Mouse (Mus musculus) kidney, embryonic 16.5 days (tissue): ENCODE results near the gene Ufd1. TPM values are rescaled to one million over a fixed set of nuclear protein-coding genes. Genes with fewer than 3 reads are reported as not detected.

ENCODE experiments used
- ATAC-seq: fragments of 200-750 bp; cut with Nextera tagmentation; 2 replicates; pipeline ENCODE4 v1.8.0; 2017; ENCODE audit warnings: moderate TSS enrichment; ENCODE audit not compliant: low FRiP score, low TSS enrichment
- H3K27ac ChIP-seq: fragments of 300-500 bp; sonication (generic); 2 replicates; pipeline ENCODE4 v1.5.1; 2014; ENCODE audit warnings: low read length
- H3K27me3 ChIP-seq: fragments of 300-500 bp; sonication (generic); 2 replicates; pipeline ENCODE4 v1.6.1; 2014; ENCODE audit warnings: low read length, control low read depth, mixed read lengths; ENCODE audit not compliant: insufficient read depth
- H3K36me3 ChIP-seq: fragments of 300-500 bp; sonication (generic); 2 replicates; pipeline ENCODE4 v1.6.1; 2014; ENCODE audit warnings: low read length, control low read depth, mixed read lengths; ENCODE audit not compliant: insufficient read depth
- H3K4me1 ChIP-seq: fragments of 300-500 bp; sonication (generic); 2 replicates; pipeline ENCODE4 v1.6.1; 2014; ENCODE audit warnings: low read length, control low read depth, mixed read lengths; ENCODE audit not compliant: insufficient read depth
- H3K4me2 ChIP-seq: fragments of 300-500 bp; sonication (generic); replicated peaks from 2 replicates; pipeline ENCODE4 v1.6.1; 2014; ENCODE audit warnings: low read depth, low read length
- H3K4me3 ChIP-seq: fragments of 300-500 bp; sonication (generic); 2 replicates; pipeline ENCODE4 v1.5.1; 2014; ENCODE audit warnings: mild to moderate bottlenecking, low read length
- H3K9ac ChIP-seq: fragments of 300-500 bp; sonication (generic); replicated peaks from 2 replicates; pipeline ENCODE4 v1.6.1; 2014; ENCODE audit warnings: low read length
- H3K9me3 ChIP-seq: fragments of 300-500 bp; sonication (generic); 2 replicates; pipeline ENCODE4 v1.6.1; 2016; ENCODE audit warnings: low read length, control low read depth
- WGBS: fragments of 180-500 bp; shearing (Covaris S2); extraction: QIAGEN DNeasy Blood & Tissue Kit; methylation state at CpG from one replicate; pipeline ENCODE4 v1.1.7; 2014; 5-methylcytosine and 5-hydroxymethylcytosine counted together
- polyA plus RNA-seq: library from polyadenylated mRNA; unstranded; fragments of >200 nt; fragmentation: Nextera tagmentation; extraction: Ambion mirVana; gene quantifications from 2 replicates; pipeline ENCODE4 v1.2.1, GENCODE M21; 2015

Gene Ufd1
- 83.0 and 89.8 TPM in 2 replicates for polyA plus RNA-seq

DNA sequence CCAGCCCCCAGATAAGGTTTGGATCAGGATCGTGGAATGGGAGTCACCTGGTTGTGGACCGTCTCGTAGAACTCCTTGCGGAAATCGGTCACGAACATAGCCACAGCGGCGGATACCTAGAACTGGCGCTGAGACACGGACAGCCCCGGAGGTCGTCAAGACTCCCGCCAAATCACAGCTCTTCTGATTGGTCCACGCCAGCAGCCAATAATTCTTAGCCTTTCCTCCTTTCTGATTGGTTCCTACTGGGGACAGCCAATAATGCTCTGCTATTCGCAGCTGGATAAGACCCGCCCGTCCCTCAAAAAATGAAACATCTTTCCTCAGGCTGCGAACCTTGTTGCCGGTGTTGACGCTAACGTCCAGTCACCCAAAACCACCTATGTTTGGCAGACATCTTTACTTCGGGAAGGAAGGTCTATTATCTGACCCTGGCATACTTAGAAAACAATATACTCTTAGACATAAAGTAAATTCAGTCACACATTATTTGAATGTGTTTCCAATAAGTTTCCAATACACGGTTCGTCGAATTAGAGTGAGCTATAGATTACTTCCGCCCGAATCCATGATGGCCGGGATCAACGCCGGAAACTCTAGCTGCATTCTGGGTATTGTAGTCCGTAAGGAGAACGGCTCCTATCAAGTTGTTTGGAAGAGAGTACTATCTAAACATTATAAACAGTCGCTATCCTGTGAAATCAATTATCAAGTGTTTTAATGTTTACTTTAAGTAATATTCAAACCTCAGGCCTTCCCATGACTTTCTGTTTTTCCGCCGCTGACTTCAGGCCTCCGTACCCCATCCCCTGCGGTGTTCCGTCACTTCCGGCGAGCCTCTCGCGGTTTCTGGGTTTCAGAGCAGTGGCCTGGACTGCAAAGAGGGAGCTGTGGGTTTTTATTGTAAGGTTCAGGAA, at the start of gene Ufd1, which contains the start of gene Cdc45:
Gene Ufd1 (plus strand): TSS at position 312 of the 917 bp plus-strand sequence.
Gene Cdc45 (minus strand): TSS at position 520 of the 917 bp plus-strand sequence.
- under 1% methylated on average over 42 of the region's 42 CpGs for WGBS
- peak within 1 kb of the TSS; percentile 88 for H3K4me2 ChIP-seq
- H3K9ac ChIP-seq: peak within 1 kb of the TSS; percentile 91
- no peaks in the 10 kb centered on the region for H3K9me3 ChIP-seq
- ATAC-seq: peak; percentile 96
- H3K36me3 ChIP-seq: peaks cover 30% of the 10 kb centered on the region
- peak within 1 kb of the TSS; percentile 87 for H3K4me3 ChIP-seq
- H3K4me1 ChIP-seq: peaks cover 16% of the 10 kb centered on the region
- peak within 1 kb of the TSS; percentile 81 for H3K27ac ChIP-seq
- no peaks in the 10 kb centered on the region for H3K27me3 ChIP-seq

DNA sequence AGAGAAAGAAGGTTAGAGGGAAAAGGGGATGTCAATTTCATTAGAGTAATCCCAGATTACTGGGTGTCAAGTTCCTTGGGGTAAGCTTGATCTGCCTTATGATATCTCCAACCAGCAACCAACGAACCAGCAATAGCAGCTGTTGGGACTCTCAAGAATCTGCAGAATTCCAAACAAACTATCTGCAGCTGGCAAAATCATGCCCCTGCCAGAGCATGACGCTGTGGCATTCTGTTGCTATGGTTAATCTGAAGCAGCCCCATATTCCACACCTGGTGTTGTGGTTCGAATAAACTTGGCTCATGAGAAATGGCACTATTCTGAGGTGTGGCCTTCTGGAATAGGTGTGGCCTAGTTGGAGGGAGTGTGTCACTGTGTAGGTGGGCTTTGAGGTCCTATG, 48.6 kb upstream of the Ufd1 start:
- Histone ChIP-seq H3K4me1 (no peaks in the 10 kb centered on the region), H3K4me3 (no peak overlapping the region), H3K4me2 (no peak overlapping the region), H3K27ac (no peak overlapping the region), H3K27me3 (no peaks in the 10 kb centered on the region), H3K9ac (no peak overlapping the region), H3K9me3 (no peaks in the 10 kb centered on the region), H3K36me3 (no peaks in the 10 kb centered on the region)
- no peak for ATAC-seq
- 76% methylated on average over 3 of the region's 3 CpGs for WGBS

DNA sequence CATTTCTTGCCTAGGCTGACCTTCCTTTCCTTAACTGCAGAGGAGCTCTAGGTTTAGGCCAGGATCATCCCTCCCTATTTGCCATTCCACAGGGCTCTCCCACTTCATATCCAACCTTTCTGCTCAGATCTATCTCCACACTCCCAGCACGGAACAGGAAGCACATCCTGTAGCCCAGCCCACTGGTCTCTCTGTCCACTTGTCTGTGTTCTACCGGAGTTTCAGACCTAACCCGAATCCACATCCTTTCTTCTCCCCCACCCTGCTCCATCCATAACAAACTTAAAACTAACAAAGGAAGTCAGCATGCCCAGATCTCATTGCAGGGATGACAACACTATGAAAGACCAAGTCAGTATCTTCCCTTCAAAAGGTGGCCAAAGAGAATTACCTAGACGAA, 45.2 kb upstream of the Ufd1 start:
- no peaks in the 10 kb centered on the region for H3K9me3 ChIP-seq
- 80% methylated on average over 4 of the region's 4 CpGs for WGBS
- ATAC-seq: no peak
- no peaks in the 10 kb centered on the region for H3K4me1 ChIP-seq
- H3K36me3 ChIP-seq: no peaks in the 10 kb centered on the region
- no peak overlapping the region for H3K4me3 ChIP-seq
- H3K27ac ChIP-seq: no peak overlapping the region
- no peaks in the 10 kb centered on the region for H3K27me3 ChIP-seq
- no peak overlapping the region for H3K9ac ChIP-seq
- no peak overlapping the region for H3K4me2 ChIP-seq

DNA sequence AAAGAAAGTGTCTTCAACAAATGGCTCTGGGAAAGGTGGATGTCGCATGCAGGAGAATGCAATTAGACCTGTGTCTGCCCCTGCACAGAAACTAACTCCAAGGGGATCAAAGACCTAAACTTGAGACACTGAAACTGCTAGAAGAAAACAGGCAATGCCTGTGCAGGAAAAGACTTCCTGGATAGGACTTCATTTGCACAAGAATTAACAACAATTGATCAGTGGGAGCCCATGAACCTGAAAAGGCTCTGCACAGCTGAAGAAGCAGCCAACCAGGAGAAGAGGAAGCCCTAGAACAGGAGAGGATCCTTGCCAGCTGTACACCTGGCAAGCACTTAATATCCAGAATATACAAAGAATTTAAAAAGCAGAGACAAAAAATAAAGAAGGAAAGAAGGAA, 42.1 kb upstream of the Ufd1 start:
- Histone ChIP-seq H3K36me3 (no peaks in the 10 kb centered on the region), H3K4me1 (no peaks in the 10 kb centered on the region), H3K27me3 (no peaks in the 10 kb centered on the region), H3K4me2 (no peak overlapping the region), H3K27ac (no peak overlapping the region), H3K4me3 (no peak overlapping the region), H3K9me3 (no peaks in the 10 kb centered on the region), H3K9ac (no peak overlapping the region)
- no peak for ATAC-seq
- WGBS: 76% methylated on average over 1 of the region's 1 CpGs

DNA sequence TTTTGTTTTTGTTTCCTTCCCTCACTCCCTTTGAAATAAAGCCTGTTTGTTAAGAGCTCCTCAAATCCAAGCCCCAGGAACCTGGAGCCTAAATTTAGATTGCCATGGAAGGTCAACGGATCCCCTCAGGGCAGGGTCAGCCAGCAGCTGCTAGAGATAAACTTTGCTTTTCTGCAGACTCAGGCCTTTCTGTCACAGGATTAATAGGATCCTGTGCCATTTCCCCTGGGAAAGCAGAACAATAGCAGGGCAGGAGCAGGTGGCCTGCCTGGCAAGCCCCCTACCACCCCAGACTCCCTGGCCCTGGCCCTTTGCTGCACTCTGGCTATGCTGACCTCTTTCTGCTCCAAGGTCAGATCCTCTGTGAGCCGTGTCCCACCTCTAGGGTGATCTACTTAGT, 37.6 kb upstream of the Ufd1 start:
- no peaks in the 10 kb centered on the region for H3K9me3 ChIP-seq
- H3K27ac ChIP-seq: peak overlapping the region; percentile 48
- H3K4me1 ChIP-seq: peaks cover 9% of the 10 kb centered on the region; the same call in 1 of the 2 replicates
- no peak overlapping the region for H3K9ac ChIP-seq
- WGBS: 37% methylated on average over 2 of the region's 2 CpGs
- H3K27me3 ChIP-seq: peaks cover 32% of the 10 kb centered on the region
- no peaks in the 10 kb centered on the region for H3K36me3 ChIP-seq
- no peak for ATAC-seq
- H3K4me3 ChIP-seq: no peak overlapping the region
- H3K4me2 ChIP-seq: no peak overlapping the region

DNA sequence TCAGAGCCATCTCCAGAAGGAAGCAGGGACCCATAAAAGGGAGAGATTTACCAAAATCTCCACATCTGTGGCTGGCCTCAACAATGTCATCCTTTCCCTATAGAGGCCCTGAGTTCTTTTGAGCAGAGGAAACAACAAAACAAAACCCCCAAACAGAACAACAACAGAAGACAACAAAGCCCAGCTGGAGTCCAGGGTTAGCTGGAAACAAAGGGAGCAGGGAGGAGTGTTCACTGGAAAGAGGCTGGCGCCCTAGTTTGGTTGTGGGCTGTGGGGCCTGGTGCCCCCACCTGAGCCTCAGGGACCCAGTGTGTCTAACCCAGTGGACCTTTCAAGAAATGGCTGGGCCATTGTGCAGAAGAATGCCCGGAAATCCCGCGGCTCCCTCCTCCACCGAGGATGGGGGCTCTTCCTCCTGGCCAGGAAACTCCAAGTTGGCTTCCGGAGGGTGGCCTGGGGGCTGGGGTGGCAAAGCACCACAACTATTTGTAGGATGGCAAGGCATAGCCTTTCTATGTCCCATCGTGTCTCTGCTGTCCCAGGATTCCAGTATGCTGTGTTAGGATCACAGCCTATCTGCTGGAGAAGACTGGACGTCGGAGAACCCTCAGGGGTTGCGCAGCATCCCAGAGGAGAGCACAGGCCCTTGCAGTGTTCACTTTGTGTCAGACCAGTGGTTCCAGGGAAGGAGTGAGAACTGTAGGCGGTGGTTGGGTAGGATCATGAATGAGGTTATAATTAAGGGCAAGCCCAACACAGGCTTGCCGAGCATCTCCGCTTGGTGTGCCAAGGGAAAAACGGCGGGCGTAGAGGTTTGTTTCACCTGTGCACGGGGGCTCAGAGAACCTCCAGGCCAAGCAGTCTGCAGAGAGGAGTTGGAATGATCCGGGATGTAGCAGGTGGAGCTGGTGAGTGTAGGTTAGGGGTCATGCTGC, 35.7 kb upstream of the Ufd1 start:
- Histone ChIP-seq H3K9me3 (no peaks in the 10 kb centered on the region), H3K27me3 (peaks cover 35% of the 10 kb centered on the region), H3K27ac (peak overlapping the region; percentile 61), H3K4me3 (peak overlapping the region; percentile 58), H3K36me3 (0 out of 2 replicates have a peak, but pooled peaks cover 4% of the 10 kb centered on the region), H3K4me1 (peaks cover 12% of the 10 kb centered on the region; the same call in 1 of the 2 replicates), H3K4me2 (peak overlapping the region; percentile 72), H3K9ac (no peak overlapping the region)
- no peak for ATAC-seq
- 40% methylated on average over 18 of the region's 18 CpGs for WGBS

DNA sequence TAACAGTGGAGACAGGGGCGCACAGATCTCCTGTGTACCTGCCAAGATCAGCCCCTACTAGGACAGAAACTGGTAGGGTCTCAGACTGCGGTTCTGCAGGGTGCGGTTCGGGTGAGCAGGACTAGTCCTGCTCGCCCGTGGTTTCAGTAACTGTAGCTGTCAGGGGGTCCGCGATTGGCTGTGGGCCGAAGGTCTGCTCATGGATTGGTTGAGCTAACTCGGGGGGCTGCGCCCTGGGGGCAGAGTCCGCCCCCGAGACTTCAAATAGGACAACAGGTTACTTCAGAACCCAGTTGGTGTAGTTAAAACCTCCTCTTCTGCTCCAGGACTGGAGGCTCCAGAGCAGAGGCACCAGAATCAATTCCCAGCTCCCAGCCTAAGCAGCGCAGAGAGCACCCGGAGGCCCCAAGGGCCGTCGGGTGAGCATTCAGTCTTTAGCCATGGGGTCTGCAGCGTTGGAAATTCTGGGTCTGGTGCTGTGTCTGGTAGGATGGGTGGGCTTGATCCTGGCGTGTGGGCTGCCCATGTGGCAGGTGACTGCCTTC, 35.0 kb upstream of the Ufd1 start, which contains the start of gene Cldn5:
Gene Cldn5 (plus strand): TSS at position 292 of the 545 bp plus-strand sequence.
- Histone ChIP-seq H3K4me3 (peak within 1 kb of the TSS; percentile 58), H3K4me2 (peak within 1 kb of the TSS; percentile 72), H3K4me1 (peaks cover 12% of the 10 kb centered on the region; the same call in 1 of the 2 replicates), H3K9ac (peak within 1 kb of the TSS; percentile 73), H3K9me3 (no peaks in the 10 kb centered on the region), H3K27ac (peak within 1 kb of the TSS; percentile 61), H3K36me3 (peaks cover 4% of the 10 kb centered on the region; the same call in 1 of the 2 replicates), H3K27me3 (peaks cover 35% of the 10 kb centered on the region)
- 4% methylated on average over 19 of the region's 19 CpGs for WGBS
- peak; percentile 73 for ATAC-seq

DNA sequence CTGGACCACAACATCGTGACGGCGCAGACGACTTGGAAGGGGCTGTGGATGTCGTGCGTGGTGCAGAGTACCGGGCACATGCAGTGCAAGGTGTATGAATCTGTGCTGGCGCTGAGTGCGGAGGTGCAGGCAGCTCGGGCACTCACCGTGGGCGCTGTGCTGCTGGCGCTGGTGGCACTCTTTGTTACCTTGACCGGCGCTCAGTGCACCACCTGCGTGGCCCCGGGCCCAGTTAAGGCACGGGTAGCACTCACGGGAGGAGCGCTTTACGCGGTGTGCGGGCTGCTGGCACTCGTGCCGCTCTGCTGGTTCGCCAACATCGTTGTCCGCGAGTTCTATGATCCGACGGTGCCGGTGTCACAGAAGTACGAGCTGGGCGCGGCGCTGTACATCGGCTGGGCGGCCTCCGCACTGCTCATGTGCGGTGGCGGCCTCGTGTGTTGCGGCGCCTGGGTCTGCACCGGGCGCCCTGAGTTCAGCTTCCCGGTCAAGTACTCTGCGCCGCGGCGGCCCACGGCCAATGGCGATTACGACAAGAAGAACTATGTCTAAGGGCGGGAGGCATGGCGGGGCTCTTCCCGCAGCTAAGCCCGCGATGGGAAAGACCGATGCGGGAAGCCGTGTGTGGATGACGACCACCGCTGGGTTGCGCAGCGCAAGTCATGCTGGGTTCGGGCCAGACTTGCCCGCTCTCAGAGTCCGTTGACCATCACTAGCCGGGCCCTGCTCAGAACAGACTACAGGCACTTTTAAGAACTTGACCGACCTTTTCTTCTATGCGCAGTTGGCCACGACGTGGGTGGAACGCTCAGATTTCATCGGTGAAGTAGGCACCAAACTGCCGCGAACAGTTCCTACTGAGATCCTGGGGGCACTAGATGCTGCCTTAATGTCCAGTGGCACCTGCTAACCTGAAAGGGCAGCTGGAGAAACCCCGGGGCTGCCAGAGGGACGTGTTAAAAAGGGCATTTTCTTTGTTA, 34.2 kb upstream of the Ufd1 start:
- peaks cover 16% of the 10 kb centered on the region for H3K4me1 ChIP-seq
- H3K9ac ChIP-seq: peak overlapping the region; percentile 73
- WGBS: 2% methylated on average over 80 of the region's 80 CpGs
- H3K27me3 ChIP-seq: peaks cover 35% of the 10 kb centered on the region
- H3K27ac ChIP-seq: peak overlapping the region; percentile 58
- H3K4me3 ChIP-seq: peak overlapping the region; percentile 58
- H3K36me3 ChIP-seq: peaks cover 10% of the 10 kb centered on the region; the same call in 1 of the 2 replicates
- peak; percentile 7; the same call in 1 of the 2 replicates for ATAC-seq
- no peaks in the 10 kb centered on the region for H3K9me3 ChIP-seq
- H3K4me2 ChIP-seq: peak overlapping the region; percentile 72
